Mouse (Mus musculus) neural tube, embryonic 11.5 days (tissue): ENCODE measurements around the gene 2610008E11Rik. TPM values are rescaled to one million over a fixed set of nuclear protein-coding genes. Genes with fewer than 3 reads are reported as not detected.
"Not testable (repeated sequence)": the region's sequence is repeated elsewhere in the genome, so short reads cannot be mapped to it uniquely, and the experiment has no call there.

Source experiments
- ATAC-seq: fragments of 200-750 bp; cut with Nextera tagmentation; 2 replicates; pipeline ENCODE4 v1.8.0; 2017; ENCODE audit warnings: moderate number of reproducible peaks, mild to moderate bottlenecking, moderate TSS enrichment, moderate library complexity; ENCODE audit not compliant: insufficient read depth, low FRiP score, low TSS enrichment
- DNase-seq: peaks from one replicate; pipeline ENCODE4 v3.0.0-alpha.2; 2015; ENCODE audit warnings: low spot score
- H3K27ac ChIP-seq: fragments of 300-500 bp; sonication (generic); 2 replicates; pipeline ENCODE4 v1.5.1; 2014; ENCODE audit warnings: low read depth, mild to moderate bottlenecking, low read length
- H3K27me3 ChIP-seq: fragments of 300-500 bp; sonication (generic); 2 replicates; pipeline ENCODE4 v1.6.1; 2014; ENCODE audit warnings: mild to moderate bottlenecking, low read length, mixed read lengths; ENCODE audit not compliant: control insufficient read depth, insufficient read depth
- H3K36me3 ChIP-seq: fragments of 300-500 bp; sonication (generic); 2 replicates; pipeline ENCODE4 v1.6.1; 2014; ENCODE audit warnings: mild to moderate bottlenecking, low read length, moderate library complexity, mixed read lengths; ENCODE audit not compliant: control insufficient read depth, insufficient read depth
- H3K4me1 ChIP-seq: fragments of 300-500 bp; sonication (generic); 2 replicates; pipeline ENCODE4 v1.6.1; 2014; ENCODE audit warnings: low read length, mixed read lengths; ENCODE audit not compliant: control insufficient read depth, insufficient read depth
- H3K4me2 ChIP-seq: fragments of 300-500 bp; sonication (generic); 2 replicates; pipeline ENCODE4 v1.6.1; 2014; ENCODE audit warnings: low read depth, mild to moderate bottlenecking, moderate library complexity
- H3K4me3 ChIP-seq: fragments of 300-500 bp; sonication (generic); 2 replicates; pipeline ENCODE4 v1.5.1; 2014; ENCODE audit warnings: low read depth, low read length
- H3K9ac ChIP-seq: fragments of 300-500 bp; sonication (generic); 2 replicates; pipeline ENCODE4 v1.6.1; 2014; ENCODE audit warnings: mild to moderate bottlenecking, low read length
- H3K9me3 ChIP-seq: fragments of 300-500 bp; sonication (generic); 2 replicates; pipeline ENCODE4 v1.6.1; 2016; ENCODE audit warnings: low read length; ENCODE audit not compliant: control insufficient read depth
- WGBS: fragments of 180-500 bp; shearing (Covaris S2); extraction: QIAGEN DNeasy Blood & Tissue Kit; methylation state at CpG from one replicate; pipeline ENCODE4 v1.1.7; 2014; 5-methylcytosine and 5-hydroxymethylcytosine counted together
- polyA plus RNA-seq: library from polyadenylated mRNA; unstranded; fragments of >200 nt; fragmentation: Nextera tagmentation; extraction: Ambion mirVana; gene quantifications from 2 replicates; pipeline ENCODE4 v1.2.1, GENCODE M21; 2014

2610008E11Rik gene
- polyA plus RNA-seq, 1 experiment from 2014 or later, result 42.8 TPM

DNA sequence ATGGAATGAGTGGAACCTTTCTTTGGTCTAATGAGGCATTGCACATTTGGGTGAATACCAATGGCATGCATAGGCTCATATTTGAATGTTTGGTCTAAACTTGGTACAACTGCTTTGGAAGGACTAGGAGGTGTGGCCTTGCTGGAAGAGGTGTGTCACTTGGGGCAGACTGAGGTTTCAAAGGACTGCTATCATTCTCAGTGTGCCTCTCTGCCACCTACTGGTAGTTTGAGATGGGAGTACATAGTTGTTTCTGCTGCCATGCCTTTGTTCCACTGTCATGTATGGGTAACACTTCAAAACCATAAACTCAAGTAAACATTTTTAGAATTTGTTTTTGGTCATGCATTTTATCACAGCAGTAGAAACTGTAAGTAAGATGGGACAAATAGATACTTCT lies 5.7 kb downstream of the 2610008E11Rik start:
- no peak overlapping the region for H3K9ac ChIP-seq
- H3K4me3 ChIP-seq, result no peak overlapping the region
- H3K4me2 ChIP-seq, result no peak overlapping the region
- ATAC-seq, result no peak
- no peaks in the 10 kb centered on the region for H3K27me3 ChIP-seq
- H3K4me1 ChIP-seq, result peaks cover 8% of the 10 kb centered on the region; the same call in 1 of the 2 replicates
- peaks cover 23% of the 10 kb centered on the region for H3K36me3 ChIP-seq
- no peak for DNase-seq
- H3K9me3 ChIP-seq, result no peaks in the 10 kb centered on the region
- no peak overlapping the region for H3K27ac ChIP-seq

DNA sequence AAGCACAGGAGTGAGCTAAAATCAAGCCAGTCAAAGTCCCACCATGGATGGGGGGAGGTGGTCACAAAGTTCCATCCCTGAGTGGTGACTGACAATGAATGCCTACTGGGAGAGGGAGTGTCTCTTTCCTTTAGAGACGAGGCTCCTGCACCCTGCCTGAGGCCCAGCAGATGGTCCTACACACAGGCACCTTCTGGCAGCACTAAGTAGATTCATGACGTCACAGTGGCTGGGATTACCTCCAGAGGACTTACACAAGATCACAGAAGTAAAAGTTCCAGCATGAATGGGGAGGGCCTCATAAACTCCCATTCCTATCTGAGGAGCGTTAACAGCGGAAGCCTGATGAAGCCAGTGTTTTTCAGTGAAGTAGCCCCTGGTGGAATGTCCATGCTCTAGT lies 8.4 kb downstream of the 2610008E11Rik start:
- Histone ChIP-seq H3K9ac (no peak overlapping the region), H3K27me3 (no peaks in the 10 kb centered on the region), H3K9me3 (no peaks in the 10 kb centered on the region), H3K4me2 (no peak overlapping the region), H3K4me3 (no peak overlapping the region), H3K27ac (no peak overlapping the region), H3K4me1 (no peaks in the 10 kb centered on the region), H3K36me3 (peaks cover 28% of the 10 kb centered on the region)
- WGBS, result 79% methylated on average over 4 of the region's 4 CpGs
- ATAC-seq, result no peak
- DNase-seq, result no peak

DNA sequence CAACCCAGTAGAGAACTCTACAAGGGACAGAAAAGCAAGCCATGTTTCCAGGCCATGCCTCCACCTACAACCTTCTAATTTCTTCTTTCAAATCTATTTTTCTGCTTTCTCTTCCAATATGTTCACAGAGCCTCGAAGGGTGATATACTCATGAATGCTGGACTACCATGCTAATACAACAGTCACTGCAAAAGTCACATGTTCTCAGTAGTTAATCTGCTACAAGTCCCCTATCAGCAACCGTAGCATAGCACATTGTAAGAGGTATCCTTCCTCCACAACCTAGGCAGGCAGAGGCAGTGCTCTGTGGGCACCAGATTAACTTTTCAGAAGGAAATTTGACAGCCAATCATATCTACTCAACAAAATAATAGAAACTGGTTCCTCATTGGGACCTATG lies 10.8 kb downstream of the 2610008E11Rik start:
- ATAC-seq (no peak), DNase-seq (no peak)
- no peak overlapping the region for H3K4me2 ChIP-seq
- no peaks in the 10 kb centered on the region for H3K4me1 ChIP-seq
- no peak overlapping the region for H3K27ac ChIP-seq
- no peaks in the 10 kb centered on the region for H3K27me3 ChIP-seq
- WGBS, result 95% methylated on average over 2 of the region's 2 CpGs
- no peaks in the 10 kb centered on the region for H3K9me3 ChIP-seq
- no peak overlapping the region for H3K4me3 ChIP-seq
- no peak overlapping the region for H3K9ac ChIP-seq
- peaks cover 21% of the 10 kb centered on the region for H3K36me3 ChIP-seq

DNA sequence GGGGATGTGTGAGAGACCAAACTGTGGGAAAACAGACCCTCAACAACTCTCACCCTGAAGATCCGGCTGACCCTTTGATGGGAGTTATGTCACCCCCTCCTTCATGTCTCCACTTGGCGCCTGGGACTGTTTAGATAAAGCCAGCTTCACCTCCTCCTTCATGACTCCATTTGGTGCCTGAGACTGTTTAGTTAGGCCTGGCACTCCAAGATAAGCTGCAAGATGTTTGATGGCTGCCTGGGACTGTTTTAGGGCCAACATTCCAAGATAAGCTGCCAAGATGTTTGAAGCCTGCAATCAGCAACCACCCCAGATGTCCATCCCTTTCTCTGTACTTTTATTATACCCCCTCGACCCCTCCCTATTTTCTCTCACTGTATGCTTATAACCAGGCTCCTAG lies 40.0 kb downstream of the 2610008E11Rik start:
- not testable (repeated sequence) for H3K27me3 ChIP-seq, H3K36me3 ChIP-seq, H3K4me2 ChIP-seq, DNase-seq, H3K9ac ChIP-seq, H3K27ac ChIP-seq, H3K4me3 ChIP-seq, H3K4me1 ChIP-seq, H3K9me3 ChIP-seq, ATAC-seq
- WGBS, result 79% methylated on average over 3 of the region's 3 CpGs

DNA sequence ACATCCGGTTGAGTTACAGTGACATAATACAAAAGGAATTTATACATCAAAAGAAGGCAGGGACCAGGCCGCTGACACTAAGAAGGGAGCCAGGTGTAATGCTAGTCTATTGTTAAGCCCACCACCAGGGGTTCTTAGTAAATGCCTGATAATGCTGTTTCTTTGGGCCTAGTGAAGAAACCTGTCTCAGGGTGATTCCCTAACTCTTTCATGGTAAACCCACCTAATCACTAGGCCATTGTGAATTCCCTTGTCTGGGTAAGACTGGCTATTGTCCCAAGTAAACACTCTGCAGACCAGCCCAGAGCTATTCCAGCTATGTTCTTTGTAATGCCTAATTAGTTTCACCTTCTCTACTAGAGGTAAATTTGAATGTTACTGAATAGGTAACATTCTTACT lies 54.9 kb downstream of the 2610008E11Rik start:
- not testable (repeated sequence) for ATAC-seq, DNase-seq, H3K4me1 ChIP-seq, H3K4me2 ChIP-seq, H3K27me3 ChIP-seq, H3K27ac ChIP-seq, H3K36me3 ChIP-seq, H3K9ac ChIP-seq, H3K4me3 ChIP-seq, H3K9me3 ChIP-seq
- WGBS, result 86% methylated on average over 2 of the region's 2 CpGs

DNA sequence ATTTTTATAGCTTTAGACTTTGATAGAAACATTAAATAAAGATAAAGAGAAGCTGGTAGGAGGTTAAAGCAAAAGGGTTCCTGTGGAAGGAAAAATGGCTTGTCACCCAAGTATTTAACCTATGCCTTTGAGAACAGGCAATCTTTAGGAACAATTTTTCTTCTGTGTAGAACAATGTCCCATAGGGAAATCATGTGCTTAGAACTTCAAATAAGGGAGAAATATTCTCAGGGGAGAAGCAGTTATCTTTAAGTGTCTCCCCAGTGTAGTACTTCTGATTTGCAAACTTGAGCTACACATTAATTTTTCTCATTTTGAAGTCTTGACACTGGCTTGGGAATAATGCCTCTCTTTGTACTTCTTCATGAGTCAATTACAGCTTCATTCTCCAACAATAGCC lies 69.0 kb downstream of the 2610008E11Rik start, which contains the start of gene Olfr57:
Olfr57 (plus strand) TSS at position 301 of the 400 bp plus-strand sequence.
- no peaks in the 10 kb centered on the region for H3K4me1 ChIP-seq
- ATAC-seq, result no peak
- no peak within 1 kb of the TSS for H3K4me3 ChIP-seq
- H3K36me3 ChIP-seq, result no peaks in the 10 kb centered on the region
- H3K27me3 ChIP-seq, result no peaks in the 10 kb centered on the region
- no peak for DNase-seq
- no peaks in the 10 kb centered on the region for H3K9me3 ChIP-seq
- no peak within 1 kb of the TSS for H3K9ac ChIP-seq
- no peak within 1 kb of the TSS for H3K4me2 ChIP-seq
- no peak within 1 kb of the TSS for H3K27ac ChIP-seq

Other genes starting within 250 kb of the 2610008E11Rik start
- not detected in 2 replicates for gene Olfr1356, start 245.4 kb downstream of the 2610008E11Rik start, polyA plus RNA-seq
- gene Olfr1355, start 222.1 kb downstream of the 2610008E11Rik start, polyA plus RNA-seq, result not detected in 2 replicates
- gene Olfr1354, start 184.4 kb downstream of the 2610008E11Rik start, polyA plus RNA-seq, result not detected in 2 replicates
- gene Olfr8, start 147.0 kb downstream of the 2610008E11Rik start, polyA plus RNA-seq, result not detected in 2 replicates
- gene Olfr1353, start 134.3 kb downstream of the 2610008E11Rik start, polyA plus RNA-seq, result not detected in 2 replicates
- not detected in 2 replicates for gene Olfr1352, start 116.5 kb downstream of the 2610008E11Rik start, polyA plus RNA-seq
- gene Olfr1351, start 85.1 kb downstream of the 2610008E11Rik start, polyA plus RNA-seq, result not detected in 2 replicates
- 0.15 TPM in 1 of 2 replicates, not detected in the other for gene Olfr57, start 68.9 kb downstream of the 2610008E11Rik start, polyA plus RNA-seq
- not detected in 2 replicates for gene Vmn2r80, start 51.2 kb upstream of the 2610008E11Rik start, polyA plus RNA-seq
- gene Vmn2r81, start 150.1 kb upstream of the 2610008E11Rik start, polyA plus RNA-seq, result not detected in 2 replicates